Mouse (Mus musculus): ENCODE data around the gene Hectd1.

Gene Hectd1

DNA sequence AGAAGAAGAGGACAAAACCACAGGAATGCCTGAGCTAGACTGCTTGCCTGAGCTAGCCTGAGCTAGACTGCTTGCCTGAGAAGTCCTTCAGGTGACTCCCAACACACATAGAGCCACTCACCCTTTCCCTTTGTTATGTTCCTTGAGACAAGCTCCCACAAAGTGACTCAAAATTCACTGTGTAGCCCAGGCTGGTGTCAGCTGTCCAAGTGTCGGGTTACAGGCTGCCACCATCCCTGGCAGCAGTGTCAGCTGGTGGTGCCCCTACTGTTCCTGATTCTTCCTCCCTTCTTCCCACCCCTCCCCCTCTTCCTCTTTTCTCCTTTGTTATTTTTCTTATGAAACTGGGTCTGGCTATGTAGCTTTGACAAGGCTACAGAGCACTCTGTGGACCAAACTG is 125.5 kb downstream of the Hectd1 start:
- DNase-seq (ENCODE audit: low spot score), result no peak

- no peak for DNase-seq (ENCODE audit: low spot score)
These were observed 127.6 kb downstream of the Hectd1 start for GRCm38 (mm10) chr12:51701723-51702122.

- no peak for DNase-seq (ENCODE audit: low spot score)
These were observed 129.5 kb downstream of the Hectd1 start for GRCm38 (mm10) chr12:51699623-51700393.

DNA sequence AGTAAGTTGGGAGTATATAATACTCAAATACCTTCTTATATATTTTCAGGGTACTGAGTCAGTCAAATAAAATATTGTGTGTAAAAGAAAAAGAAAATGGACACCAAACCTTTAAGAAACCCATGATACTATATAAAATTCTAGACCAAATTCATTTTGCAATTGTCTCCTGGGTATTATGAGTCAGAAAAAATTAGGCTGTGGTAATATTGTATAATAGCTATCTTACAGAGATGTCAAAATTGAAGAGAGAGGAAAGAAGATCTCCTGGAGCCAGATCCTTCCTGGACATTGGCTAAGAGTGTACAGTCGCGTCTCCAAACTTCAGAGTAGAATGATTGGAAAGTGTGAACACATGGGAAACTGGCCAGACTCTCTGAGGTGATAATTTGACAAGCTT is 133.2 kb downstream of the Hectd1 start:
- DNase-seq (ENCODE audit: low spot score), result no peak

GRCm38 (mm10) chr12:51694966-51695365 is 134.4 kb downstream of the Hectd1 start:
- no peak for DNase-seq (ENCODE audit: low spot score)

- no peak for DNase-seq (ENCODE audit: low spot score)
These were observed 135.2 kb downstream of the Hectd1 start for GRCm38 (mm10) chr12:51694096-51694495.

All from testis, postnatal 10 days (tissue).